Mouse (Mus musculus): ENCODE measurements at regions not wholly inside any gene's neighbourhood (a gene's known extent, or its start where the extent isn't known, plus 50 kb on each side); places are given as distances from the start of the nearest gene placed in this dataset.

- no peaks in the 10 kb centered on the region for H3K27me3 ChIP-seq (ENCODE audit: control insufficient read depth, insufficient read depth, low read length)
- WGBS, result 88% methylated on average over 6 of the region's 6 CpGs
- no peaks in the 10 kb centered on the region for H3K4me1 ChIP-seq (ENCODE audit: control insufficient read depth, insufficient read depth, low read length)
- no peak overlapping the region for H3K4me3 ChIP-seq (ENCODE audit: low read length)
- H3K9me3 ChIP-seq (replicated peaks; ENCODE audit: control insufficient read depth, low read length), result no peaks in the 10 kb centered on the region
- ATAC-seq (replicated peaks; ENCODE audit: extremely low read depth, insufficient read depth, low FRiP score), result no peak
- H3K36me3 ChIP-seq (ENCODE audit: control insufficient read depth, insufficient read depth), result no peaks in the 10 kb centered on the region
- H3K4me2 ChIP-seq (ENCODE audit: low read depth, low read length), result no peak overlapping the region
- no peak overlapping the region for H3K9ac ChIP-seq (ENCODE audit: low read length)
- H3K27ac ChIP-seq (ENCODE audit: low read length), result no peak overlapping the region
These were observed 112.1 kb upstream of the Tmpo start for GRCm38 (mm10) chr10:91293226-91293625.

- 84% methylated on average over 9 of the region's 9 CpGs for WGBS
These were observed 103.1 kb upstream of the Tmpo start for GRCm38 (mm10) chr10:91284259-91284658.

GRCm38 (mm10) chr10:91270955-91271741 is 90.0 kb upstream of the Tmpo start:
- no peaks in the 10 kb centered on the region for H3K36me3 ChIP-seq (ENCODE audit: control insufficient read depth, insufficient read depth)
- peak overlapping the region; percentile 38 for H3K4me3 ChIP-seq (ENCODE audit: low read length)
- H3K9ac ChIP-seq (ENCODE audit: low read length), result peak overlapping the region; percentile 51
- H3K27ac ChIP-seq (ENCODE audit: low read length), result no peak overlapping the region
- peaks cover 6% of the 10 kb centered on the region; the same call in 1 of the 2 replicates for H3K4me1 ChIP-seq (ENCODE audit: control insufficient read depth, insufficient read depth, low read length)
- ATAC-seq (replicated peaks; ENCODE audit: extremely low read depth, insufficient read depth, low FRiP score), result peak; percentile 57; the same call in 1 of the 2 replicates
- 10% methylated on average over 14 of the region's 14 CpGs for WGBS
- H3K4me2 ChIP-seq (ENCODE audit: low read depth, low read length), result peak overlapping the region; percentile 63
- no peaks in the 10 kb centered on the region for H3K9me3 ChIP-seq (replicated peaks; ENCODE audit: control insufficient read depth, low read length)
- no peaks in the 10 kb centered on the region for H3K27me3 ChIP-seq (ENCODE audit: control insufficient read depth, insufficient read depth, low read length)

More at GRCm38 (mm10) chr10:91284259-91284658, 103.1 kb upstream of the Tmpo start:
- Histone ChIP-seq H3K9me3 (replicated peaks; ENCODE audit: control insufficient read depth, low read length) (no peaks in the 10 kb centered on the region), H3K4me2 (ENCODE audit: low read depth, low read length) (no peak overlapping the region), H3K9ac (ENCODE audit: low read length) (no peak overlapping the region), H3K4me3 (ENCODE audit: low read length) (no peak overlapping the region), H3K27me3 (ENCODE audit: control insufficient read depth, insufficient read depth, low read length) (no peaks in the 10 kb centered on the region), H3K36me3 (ENCODE audit: control insufficient read depth, insufficient read depth) (no peaks in the 10 kb centered on the region), H3K4me1 (ENCODE audit: control insufficient read depth, insufficient read depth, low read length) (no peaks in the 10 kb centered on the region), H3K27ac (ENCODE audit: low read length) (no peak overlapping the region)
- no peak for ATAC-seq (replicated peaks; ENCODE audit: extremely low read depth, insufficient read depth, low FRiP score)

- peak overlapping the region; percentile 38 for H3K4me3 ChIP-seq (ENCODE audit: low read length)
- no peaks in the 10 kb centered on the region for H3K27me3 ChIP-seq (ENCODE audit: control insufficient read depth, insufficient read depth, low read length)
- H3K9ac ChIP-seq (ENCODE audit: low read length), result peak overlapping the region; percentile 18; the same call in 1 of the 2 replicates
- WGBS, result 8% methylated on average over 14 of the region's 14 CpGs
- H3K4me2 ChIP-seq (ENCODE audit: low read depth, low read length), result peak overlapping the region; percentile 63
- no peaks in the 10 kb centered on the region for H3K36me3 ChIP-seq (ENCODE audit: control insufficient read depth, insufficient read depth)
- no peaks in the 10 kb centered on the region for H3K9me3 ChIP-seq (replicated peaks; ENCODE audit: control insufficient read depth, low read length)
- H3K27ac ChIP-seq (ENCODE audit: low read length), result 0 out of 2 replicates have a peak overlapping the region, but pooled peaks have one; percentile 10
- peaks cover 6% of the 10 kb centered on the region; the same call in 1 of the 2 replicates for H3K4me1 ChIP-seq (ENCODE audit: control insufficient read depth, insufficient read depth, low read length)
- ATAC-seq (replicated peaks; ENCODE audit: extremely low read depth, insufficient read depth, low FRiP score), result peak; percentile 85
These were observed 89.3 kb upstream of the Tmpo start for GRCm38 (mm10) chr10:91270268-91270954.

GRCm38 (mm10) chr10:91267886-91268285 is 86.8 kb upstream of the Tmpo start:
- Histone ChIP-seq H3K9ac (ENCODE audit: low read length) (no peak overlapping the region), H3K27me3 (ENCODE audit: control insufficient read depth, insufficient read depth, low read length) (no peaks in the 10 kb centered on the region), H3K9me3 (replicated peaks; ENCODE audit: control insufficient read depth, low read length) (no peaks in the 10 kb centered on the region), H3K27ac (ENCODE audit: low read length) (no peak overlapping the region), H3K4me2 (ENCODE audit: low read depth, low read length) (no peak overlapping the region), H3K4me1 (ENCODE audit: control insufficient read depth, insufficient read depth, low read length) (peaks cover 6% of the 10 kb centered on the region; the same call in 1 of the 2 replicates), H3K4me3 (ENCODE audit: low read length) (no peak overlapping the region), H3K36me3 (ENCODE audit: control insufficient read depth, insufficient read depth) (no peaks in the 10 kb centered on the region)
- 62% methylated on average over 6 of the region's 6 CpGs for WGBS
- no peak for ATAC-seq (replicated peaks; ENCODE audit: extremely low read depth, insufficient read depth, low FRiP score)

GRCm38 (mm10) chr10:91260416-91260815 is 79.3 kb upstream of the Tmpo start:
- no peak for ATAC-seq (replicated peaks; ENCODE audit: extremely low read depth, insufficient read depth, low FRiP score)
- Histone ChIP-seq H3K4me3 (ENCODE audit: low read length) (no peak overlapping the region), H3K27ac (ENCODE audit: low read length) (no peak overlapping the region), H3K9me3 (replicated peaks; ENCODE audit: control insufficient read depth, low read length) (no peaks in the 10 kb centered on the region), H3K4me1 (ENCODE audit: control insufficient read depth, insufficient read depth, low read length) (no peaks in the 10 kb centered on the region), H3K9ac (ENCODE audit: low read length) (no peak overlapping the region), H3K27me3 (ENCODE audit: control insufficient read depth, insufficient read depth, low read length) (no peaks in the 10 kb centered on the region), H3K36me3 (ENCODE audit: control insufficient read depth, insufficient read depth) (no peaks in the 10 kb centered on the region), H3K4me2 (ENCODE audit: low read depth, low read length) (no peak overlapping the region)
- WGBS, result 88% methylated on average over 10 of the region's 10 CpGs

GRCm38 (mm10) chr10:91249681-91250195 is 68.6 kb upstream of the Tmpo start:
- no peak for ATAC-seq (replicated peaks; ENCODE audit: extremely low read depth, insufficient read depth, low FRiP score)
- H3K4me2 ChIP-seq (ENCODE audit: low read depth, low read length), result peak overlapping the region; percentile 44
- H3K9ac ChIP-seq (ENCODE audit: low read length), result peak overlapping the region; percentile 5; the same call in 1 of the 2 replicates
- H3K4me1 ChIP-seq (ENCODE audit: control insufficient read depth, insufficient read depth, low read length), result no peaks in the 10 kb centered on the region
- H3K27ac ChIP-seq (ENCODE audit: low read length), result no peak overlapping the region
- no peaks in the 10 kb centered on the region for H3K36me3 ChIP-seq (ENCODE audit: control insufficient read depth, insufficient read depth)
- H3K4me3 ChIP-seq (ENCODE audit: low read length), result peak overlapping the region; percentile 13
- WGBS, result 51% methylated on average over 18 of the region's 18 CpGs
- no peaks in the 10 kb centered on the region for H3K27me3 ChIP-seq (ENCODE audit: control insufficient read depth, insufficient read depth, low read length)
- H3K9me3 ChIP-seq (replicated peaks; ENCODE audit: control insufficient read depth, low read length), result no peaks in the 10 kb centered on the region; the same call in 1 of the 2 replicates

GRCm38 (mm10) chr10:91244297-91244696 is 63.2 kb upstream of the Tmpo start:
- Histone ChIP-seq H3K4me1 (ENCODE audit: control insufficient read depth, insufficient read depth, low read length) (peaks cover 25% of the 10 kb centered on the region), H3K27me3 (ENCODE audit: control insufficient read depth, insufficient read depth, low read length) (no peaks in the 10 kb centered on the region), H3K27ac (ENCODE audit: low read length) (no peak overlapping the region), H3K36me3 (ENCODE audit: control insufficient read depth, insufficient read depth) (no peaks in the 10 kb centered on the region), H3K9me3 (replicated peaks; ENCODE audit: control insufficient read depth, low read length) (no peaks in the 10 kb centered on the region; the same call in 1 of the 2 replicates), H3K4me2 (ENCODE audit: low read depth, low read length) (no peak overlapping the region), H3K9ac (ENCODE audit: low read length) (no peak overlapping the region), H3K4me3 (ENCODE audit: low read length) (no peak overlapping the region)
- WGBS, result 78% methylated on average over 3 of the region's 3 CpGs
- ATAC-seq (replicated peaks; ENCODE audit: extremely low read depth, insufficient read depth, low FRiP score), result no peak
